8 mouse cellular contexts compared by ENCODE assay signal in genomic region chr2:25263623-25264285, GRCm38 (mm10). TPM values are rescaled to one million over a fixed set of nuclear protein-coding genes. Genes with fewer than 3 reads are reported as not detected.
DNase-seq lines count a peak whose midpoint lies in the region; ATAC-seq and TF ChIP-seq lines count a peak whose summit lies in the region.

No protein-coding gene starts in this region.

- peak; percentile 19 for DNase-seq in kidney, adult 18-20 months
- DNase-seq in kidney, postnatal 10 days, result no peak
- DNase-seq in forebrain, embryonic 14.5 days (ENCODE audit: low spot score), result no peak
- DNase-seq in liver, postnatal 0 days, result no peak
- DNase-seq in spleen, adult 12 weeks (ENCODE audit: low spot score), result no peak
- DNase-seq in layer of hippocampus, adult 9-10 months (ENCODE audit: low spot score), result no peak
- no peak for DNase-seq in gastrocnemius, adult 8-10 months (ENCODE audit: low spot score in 2 of 2)

- no peak for ATAC-seq in forebrain, embryonic 14.5 days
- no peak for ATAC-seq in liver, postnatal 0 days

- H3K9ac ChIP-seq in forebrain, embryonic 14.5 days (ENCODE audit: low read length), result peak overlapping the region; percentile 75
- H3K9ac ChIP-seq in liver, postnatal 0 days (replicated peaks), result peak overlapping the region; percentile 74

- peaks cover 3% of the 10 kb centered on the region; the same call in 1 of the 2 replicates for H3K36me3 ChIP-seq in forebrain, embryonic 14.5 days (ENCODE audit: control insufficient read depth, insufficient read depth, low read length)
- 0 out of 2 replicates have a peak, but pooled peaks cover 2% of the 10 kb centered on the region for H3K36me3 ChIP-seq in liver, postnatal 0 days (replicated peaks; ENCODE audit: insufficient read depth, low read length)

- WGBS in bone marrow, adult 2 months, result 42% methylated on average over 12 of the region's 12 CpGs
- WGBS in forebrain, embryonic 14.5 days, result 21% methylated on average over 12 of the region's 12 CpGs
- WGBS in liver, postnatal 0 days (ENCODE audit: insufficient replicate concordance), result 34% methylated on average over 11 of the region's 12 CpGs

- peaks cover 2% of the 10 kb centered on the region for H3K4me1 ChIP-seq in bone marrow, adult 2 months (ENCODE audit: control insufficient read depth, insufficient read depth, low read length)
- H3K4me1 ChIP-seq in forebrain, embryonic 14.5 days (ENCODE audit: control insufficient read depth, insufficient read depth, low read length), result peaks cover 41% of the 10 kb centered on the region
- peaks cover 57% of the 10 kb centered on the region for H3K4me1 ChIP-seq in liver, postnatal 0 days (ENCODE audit: insufficient read depth)

- TF ChIP-seq POLR2A in bone marrow, adult 2 months (IDR thresholded peaks at IDR 0.05; ENCODE audit: borderline replicate concordance, control insufficient read depth, low read depth, low read length), result no peak

- H3K27ac ChIP-seq in bone marrow, adult 2 months (ENCODE audit: control insufficient read depth, insufficient read depth, low read depth, low read length, poor library complexity), result no peak overlapping the region; the same call in 1 of the 2 replicates
- H3K27ac ChIP-seq in forebrain, embryonic 14.5 days (ENCODE audit: low read depth, low read length), result no peak overlapping the region
- 0 out of 2 replicates have a peak overlapping the region, but pooled peaks have one; percentile 0 for H3K27ac ChIP-seq in liver, postnatal 0 days (ENCODE audit: low read depth)

- no peak for TF ChIP-seq CTCF in bone marrow, adult 2 months (IDR thresholded peaks at IDR 0.05; ENCODE audit: control insufficient read depth, insufficient read depth, low read length)
- no peak for TF ChIP-seq CTCF in liver, postnatal 0 days (IDR thresholded peaks at IDR 0.05; ENCODE audit: low read depth)

- no peaks in the 10 kb centered on the region for H3K9me3 ChIP-seq in forebrain, embryonic 14.5 days (replicated peaks; ENCODE audit: control insufficient read depth, low read length)
- no peaks in the 10 kb centered on the region for H3K9me3 ChIP-seq in liver, postnatal 0 days (ENCODE audit: low read length)

- H3K4me2 ChIP-seq in forebrain, embryonic 14.5 days (ENCODE audit: low read length), result peak overlapping the region; percentile 99
- peak overlapping the region; percentile 93 for H3K4me2 ChIP-seq in liver, postnatal 0 days (ENCODE audit: low read depth, low read length)

- no peak for TF ChIP-seq EP300 in liver, postnatal 0 days (IDR thresholded peaks at IDR 0.05; ENCODE audit: low read depth)

- peak overlapping the region; percentile 81 for H3K4me3 ChIP-seq in bone marrow, adult 2 months (replicated peaks; ENCODE audit: control insufficient read depth, low read depth, low read length)
- H3K4me3 ChIP-seq in forebrain, embryonic 14.5 days (ENCODE audit: low read depth, low read length), result peak overlapping the region; percentile 81
- peak overlapping the region; percentile 86 for H3K4me3 ChIP-seq in liver, postnatal 0 days (ENCODE audit: low read depth, low read length)

- H3K27me3 ChIP-seq in forebrain, embryonic 14.5 days (replicated peaks; ENCODE audit: control insufficient read depth, insufficient read depth, low read length), result peaks cover 13% of the 10 kb centered on the region
- no peaks in the 10 kb centered on the region for H3K27me3 ChIP-seq in liver, postnatal 0 days (ENCODE audit: insufficient read depth, low read length)

RNA-seq across cellular contexts. Expression of gene Tprn, which starts 1.3 kb away (rescaled TPM):
- polyA plus RNA-seq in bone marrow, adult 2 months (2011; ENCODE audit: insufficient read depth, insufficient read length, low replicate concordance, missing spikeins), result 1.4 and 17.5 TPM in 2 replicates
- polyA plus RNA-seq in forebrain, embryonic 14.5 days (2014; fragmentation: Nextera tagmentation; extraction: Ambion mirVana), result 6.6 and 9.9 TPM in 2 replicates
- 5.3 TPM in 2 replicates for polyA plus RNA-seq in liver, postnatal 0 days (2015; fragmentation: Nextera tagmentation; extraction: Ambion mirVana)
- total RNA-seq in gastrocnemius, adult 8-10 months (2022), result 1 to 10 TPM; 2.0 to 5.3 (median 2.6) TPM

RNA-seq across cellular contexts. Expression of gene Ssna1, which starts 8.5 kb away (rescaled TPM):
- polyA plus RNA-seq in bone marrow, adult 2 months (2011; ENCODE audit: insufficient read depth, insufficient read length, low replicate concordance, missing spikeins), result 48.8 and 65.8 TPM in 2 replicates
- 258 and 281 TPM in 2 replicates for polyA plus RNA-seq in forebrain, embryonic 14.5 days (2014; fragmentation: Nextera tagmentation; extraction: Ambion mirVana)
- 77.2 and 81.7 TPM in 2 replicates for polyA plus RNA-seq in liver, postnatal 0 days (2015; fragmentation: Nextera tagmentation; extraction: Ambion mirVana)
- 10 to 100 TPM; 29.0 to 36.4 (median 31.2) TPM for total RNA-seq in gastrocnemius, adult 8-10 months (2022)

RNA-seq across cellular contexts. Expression of gene Tmem203, which starts 8.5 kb away (rescaled TPM):
- polyA plus RNA-seq in bone marrow, adult 2 months (2011; ENCODE audit: insufficient read depth, insufficient read length, low replicate concordance, missing spikeins), result 5.0 and 15.6 TPM in 2 replicates
- 14.7 and 17.4 TPM in 2 replicates for polyA plus RNA-seq in forebrain, embryonic 14.5 days (2014; fragmentation: Nextera tagmentation; extraction: Ambion mirVana)
- polyA plus RNA-seq in liver, postnatal 0 days (2015; fragmentation: Nextera tagmentation; extraction: Ambion mirVana), result 34.0 and 37.1 TPM in 2 replicates
- total RNA-seq in gastrocnemius, adult 8-10 months (2022), result 10 to 100 TPM; 11.7 to 14.1 (median 13.1) TPM

RNA-seq across cellular contexts. Expression of gene Anapc2, which starts 8.5 kb away (rescaled TPM):
- polyA plus RNA-seq in bone marrow, adult 2 months (2011; ENCODE audit: insufficient read depth, insufficient read length, low replicate concordance, missing spikeins), result 20.1 and 34.3 TPM in 2 replicates
- polyA plus RNA-seq in forebrain, embryonic 14.5 days (2014; fragmentation: Nextera tagmentation; extraction: Ambion mirVana), result 105 and 123 TPM in 2 replicates
- polyA plus RNA-seq in liver, postnatal 0 days (2015; fragmentation: Nextera tagmentation; extraction: Ambion mirVana), result 19.8 and 22.8 TPM in 2 replicates
- total RNA-seq in gastrocnemius, adult 8-10 months (2022), result 10 to 100 TPM; 30.4 to 33.4 (median 31.3) TPM

RNA-seq across cellular contexts. Expression of gene AL732309.1, which starts 17.1 kb away (rescaled TPM):
- 9.9 and 22.3 TPM in 2 replicates for polyA plus RNA-seq in bone marrow, adult 2 months (2011; ENCODE audit: insufficient read depth, insufficient read length, low replicate concordance, missing spikeins)
- polyA plus RNA-seq in forebrain, embryonic 14.5 days (2014; fragmentation: Nextera tagmentation; extraction: Ambion mirVana), result 4.7 and 6.0 TPM in 2 replicates
- 1.2 and 1.4 TPM in 2 replicates for polyA plus RNA-seq in liver, postnatal 0 days (2015; fragmentation: Nextera tagmentation; extraction: Ambion mirVana)
- total RNA-seq in gastrocnemius, adult 8-10 months (2022), result 1 to 10 TPM in 2 of 4 experiments, under 1 TPM in 2; 0.54 to 1.8 (median 1.2) TPM
